Mouse (Mus musculus) macrophage (primary cell): ENCODE measurements around the gene Spryd4. TPM values are rescaled to one million over a fixed set of nuclear protein-coding genes. Genes with fewer than 3 reads are reported as not detected.
"Not testable (repeated sequence)": the region's sequence is repeated elsewhere in the genome, so short reads cannot be mapped to it uniquely, and the experiment has no call there.

Source experiments
- H3K27ac ChIP-seq: fragments of 350-480 bp; formaldehyde crosslinking; 2 replicates; pipeline ENCODE4 v1.9.0; 2021
- H3K36me3 ChIP-seq: fragments of 350-480 bp; formaldehyde crosslinking; 2 replicates; pipeline ENCODE4 v1.9.0; 2021; ENCODE audit errors: inconsistent target
- H3K4me3 ChIP-seq: fragments of 350-480 bp; formaldehyde crosslinking; 2 replicates; pipeline ENCODE4 v1.9.0; 2021; ENCODE audit errors: inconsistent target
- H3K79me2 ChIP-seq: fragments of 350-480 bp; formaldehyde crosslinking; 2 replicates; pipeline ENCODE4 v1.9.0; 2021; ENCODE audit errors: inconsistent target
- WGBS: methylation state at CpG from one replicate; pipeline ENCODE4 v1.1.7; 2026; ENCODE audit warnings: inconsistent platforms; ENCODE audit not compliant: missing documents; 5-methylcytosine and 5-hydroxymethylcytosine counted together
- polyA plus RNA-seq: library from polyadenylated mRNA; stranded (reverse); fragments of 250-400 nt; gene quantifications from 3 replicates; pipeline ENCODE4 v1.2.4, GENCODE M21; 2018; ENCODE audit warnings: inconsistent platforms

The Spryd4 gene
- polyA plus RNA-seq, 1 experiment from 2014 or later: 5.3 TPM

DNA sequence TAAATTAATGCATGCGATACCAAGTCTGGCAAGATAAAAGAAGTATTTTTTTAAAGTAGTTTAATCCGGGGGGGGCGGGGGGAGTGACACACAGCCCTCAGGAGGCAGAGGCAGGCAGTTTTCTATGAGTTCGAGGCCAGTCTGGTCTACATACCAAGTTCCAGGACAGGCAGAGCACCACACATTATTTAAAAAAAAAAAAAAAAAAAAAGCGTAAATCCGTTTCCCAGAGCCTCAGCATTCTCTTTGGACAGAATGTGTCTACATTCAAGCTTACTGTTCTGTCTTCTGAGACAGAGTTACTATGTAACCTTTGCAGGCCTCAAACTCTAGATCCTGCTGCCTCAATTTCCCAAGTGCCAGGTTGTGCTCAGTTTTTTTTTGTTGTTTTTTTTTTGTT, 541 bp upstream of the Spryd4 start:
- peak overlapping the region; percentile 96 for H3K4me3 ChIP-seq
- 28% methylated on average over 6 of the region's 6 CpGs for whole genome bisulfite sequencing
- no peak overlapping the region for H3K27ac ChIP-seq
- peaks cover 4% of the 10 kb centered on the region; the same call in 1 of the 2 replicates for H3K79me2 ChIP-seq
- no peaks in the 10 kb centered on the region for H3K36me3 ChIP-seq

GRCm38 (mm10) chr10:128210954-128211353, 653 bp downstream of the Spryd4 start:
- Histone ChIP-seq H3K27ac (peak overlapping the region; percentile 28; the same call in 1 of the 2 replicates), H3K36me3 (no peaks in the 10 kb centered on the region), H3K79me2 (peaks cover 4% of the 10 kb centered on the region; the same call in 1 of the 2 replicates), H3K4me3 (peak overlapping the region; percentile 96)
- 18% methylated on average over 14 of the region's 14 CpGs for WGBS

GRCm38 (mm10) chr10:128210131-128210530, 1.5 kb downstream of the Spryd4 start:
- 95% methylated on average over 2 of the region's 2 CpGs for WGBS
- H3K79me2 ChIP-seq: peaks cover 4% of the 10 kb centered on the region; the same call in 1 of the 2 replicates
- H3K36me3 ChIP-seq: no peaks in the 10 kb centered on the region
- H3K27ac ChIP-seq: no peak overlapping the region
- no peak overlapping the region for H3K4me3 ChIP-seq

- Histone ChIP-seq H3K36me3 (no peaks in the 10 kb centered on the region), H3K27ac (no peak overlapping the region), H3K79me2 (peaks cover 4% of the 10 kb centered on the region; the same call in 1 of the 2 replicates), H3K4me3 (no peak overlapping the region)
- 88% methylated on average over 11 of the region's 11 CpGs for WGBS
Measured at GRCm38 (mm10) chr10:128209311-128210009, 2.1 kb downstream of the Spryd4 start.

DNA sequence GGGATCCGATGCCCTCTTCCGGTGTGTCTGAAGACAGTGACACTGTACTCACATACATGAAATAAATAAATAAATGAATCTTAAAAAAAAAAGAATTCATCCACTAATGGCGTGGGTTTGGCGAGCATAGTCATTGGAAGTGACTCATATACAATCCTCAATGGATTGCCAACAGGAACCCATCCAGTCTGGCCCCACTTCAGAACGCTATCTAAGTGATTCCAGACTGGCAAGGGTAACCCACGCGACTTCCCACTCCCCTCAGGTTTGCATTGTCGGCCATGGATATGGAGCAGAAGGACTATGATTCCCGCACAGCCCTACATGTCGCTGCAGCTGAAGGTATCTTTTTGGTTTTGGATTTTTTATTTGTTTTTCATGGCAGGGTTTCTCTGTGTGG, 3.3 kb downstream of the Spryd4 start:
- H3K27ac ChIP-seq: no peak overlapping the region
- 93% methylated on average over 8 of the region's 10 CpGs for WGBS
- no peaks in the 10 kb centered on the region for H3K36me3 ChIP-seq
- H3K4me3 ChIP-seq: no peak overlapping the region
- H3K79me2 ChIP-seq: peaks cover 4% of the 10 kb centered on the region; the same call in 1 of the 2 replicates

DNA sequence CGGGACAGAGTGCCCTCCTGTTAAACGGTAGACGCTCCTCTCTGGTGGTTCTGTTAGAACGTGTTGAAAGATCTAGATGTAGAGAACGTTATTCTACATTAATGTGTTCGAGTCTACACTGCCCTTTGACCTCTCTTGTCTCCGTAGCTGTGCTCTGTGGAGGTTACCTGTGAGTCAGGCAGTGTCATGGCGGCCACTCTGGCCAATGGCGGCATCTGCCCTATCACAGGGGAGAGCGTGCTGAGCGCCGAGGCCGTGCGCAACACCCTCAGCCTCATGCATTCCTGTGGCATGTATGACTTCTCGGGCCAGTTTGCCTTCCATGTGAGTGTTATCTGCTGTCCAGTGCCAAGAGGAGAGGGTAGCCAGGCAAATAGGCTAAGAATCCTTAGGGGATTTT, 6.7 kb downstream of the Spryd4 start:
- no peaks in the 10 kb centered on the region for H3K79me2 ChIP-seq
- H3K4me3 ChIP-seq: no peak overlapping the region
- no peaks in the 10 kb centered on the region for H3K36me3 ChIP-seq
- no peak overlapping the region for H3K27ac ChIP-seq
- WGBS: 95% methylated on average over 15 of the region's 15 CpGs

DNA sequence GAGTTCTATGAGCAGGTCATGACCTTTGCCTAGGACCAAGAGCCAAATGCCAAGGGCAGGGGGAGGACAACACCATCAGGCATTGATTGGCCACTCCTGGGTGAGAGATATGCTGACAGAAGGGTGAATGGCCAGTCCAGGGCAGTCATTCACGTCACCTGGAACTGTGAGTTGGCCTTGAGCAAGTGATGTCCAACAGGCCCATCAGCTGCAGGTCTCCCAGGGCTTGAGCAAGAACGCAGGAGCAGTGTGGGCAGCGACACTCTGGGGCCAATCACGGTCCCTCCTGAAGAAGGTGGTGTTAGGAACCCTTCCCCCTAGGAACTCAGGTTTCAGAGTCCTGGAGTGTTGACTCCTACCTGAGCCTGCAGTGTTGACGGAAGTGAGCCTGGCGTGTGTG, 9.8 kb downstream of the Spryd4 start:
- H3K36me3 ChIP-seq: no peaks in the 10 kb centered on the region
- no peak overlapping the region for H3K27ac ChIP-seq
- no peaks in the 10 kb centered on the region for H3K79me2 ChIP-seq
- H3K4me3 ChIP-seq: no peak overlapping the region
- WGBS: 91% methylated on average over 4 of the region's 6 CpGs

GRCm38 (mm10) chr10:128194551-128195461, 16.8 kb downstream of the Spryd4 start:
- Histone ChIP-seq H3K36me3 (no peaks in the 10 kb centered on the region), H3K79me2 (no peaks in the 10 kb centered on the region), H3K27ac (no peak overlapping the region), H3K4me3 (peak overlapping the region; percentile 34; the same call in 1 of the 2 replicates)
- 2% methylated on average over 72 of the region's 79 CpGs for WGBS

- Histone ChIP-seq H3K36me3 (no peaks in the 10 kb centered on the region), H3K4me3 (peak within 1 kb of the TSS; percentile 34), H3K27ac (no peak within 1 kb of the TSS), H3K79me2 (no peaks in the 10 kb centered on the region)
- WGBS: under 1% methylated on average over 46 of the region's 46 CpGs
Measured at GRCm38 (mm10) chr10:128194024-128194550, 17.5 kb downstream of the Spryd4 start, which contains the start of gene Gls2. Gene Gls2 (plus strand): TSS chr10:128194457.

GRCm38 (mm10) chr10:128193113-128193512, 18.5 kb downstream of the Spryd4 start:
- H3K4me3 ChIP-seq: no peak overlapping the region
- whole genome bisulfite sequencing: 97% methylated on average over 6 of the region's 6 CpGs
- H3K36me3 ChIP-seq: no peaks in the 10 kb centered on the region
- H3K79me2 ChIP-seq: no peaks in the 10 kb centered on the region
- H3K27ac ChIP-seq: no peak overlapping the region

GRCm38 (mm10) chr10:128192030-128192766, 19.4 kb downstream of the Spryd4 start:
- not testable (repeated sequence) for H3K79me2 ChIP-seq, H3K4me3 ChIP-seq, H3K27ac ChIP-seq, H3K36me3 ChIP-seq
- WGBS: 97% methylated on average over 3 of the region's 3 CpGs

GRCm38 (mm10) chr10:128191472-128191871, 20.1 kb downstream of the Spryd4 start:
- no peaks in the 10 kb centered on the region for H3K36me3 ChIP-seq
- H3K27ac ChIP-seq: no peak overlapping the region
- 55% methylated on average over 2 of the region's 2 CpGs for WGBS
- H3K4me3 ChIP-seq: no peak overlapping the region
- H3K79me2 ChIP-seq: no peaks in the 10 kb centered on the region

DNA sequence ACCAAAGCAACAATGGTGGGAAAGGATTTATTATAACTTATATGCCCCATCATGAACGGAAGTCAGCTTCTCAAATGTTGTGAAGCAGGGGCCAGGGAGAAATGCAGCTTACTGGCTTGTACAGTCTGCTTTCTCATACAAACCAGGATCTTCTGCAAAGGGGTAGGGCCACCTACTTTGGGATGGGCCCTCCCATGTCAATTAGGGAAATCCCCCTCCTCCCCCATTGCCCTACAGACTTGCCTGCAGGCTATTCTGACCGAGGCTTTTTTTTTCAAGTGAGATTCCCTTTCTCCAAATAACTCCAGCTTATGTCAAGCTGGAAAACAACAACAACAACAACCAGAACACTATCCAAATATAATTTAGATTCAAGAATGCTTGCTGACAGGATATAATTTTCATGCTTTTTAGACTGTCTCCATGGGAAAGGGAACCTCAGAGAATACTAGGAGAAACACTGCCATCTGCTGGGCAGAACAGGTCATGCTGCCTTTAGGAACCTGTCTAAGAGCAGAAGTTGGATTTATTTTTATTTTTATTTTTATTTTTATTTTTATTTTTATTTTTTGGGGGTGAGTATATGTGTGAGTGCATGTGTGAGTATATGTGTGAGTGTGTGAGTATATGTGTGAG, 23.2 kb downstream of the Spryd4 start:
- no peaks in the 10 kb centered on the region for H3K79me2 ChIP-seq
- H3K36me3 ChIP-seq: no peaks in the 10 kb centered on the region
- 50% methylated on average over 2 of the region's 2 CpGs for whole genome bisulfite sequencing
- H3K4me3 ChIP-seq: no peak overlapping the region
- H3K27ac ChIP-seq: no peak overlapping the region

- no peak overlapping the region for H3K27ac ChIP-seq
- H3K4me3 ChIP-seq: no peak overlapping the region
- H3K79me2 ChIP-seq: no peaks in the 10 kb centered on the region
- 87% methylated on average over 5 of the region's 5 CpGs for WGBS
- H3K36me3 ChIP-seq: no peaks in the 10 kb centered on the region
Measured at GRCm38 (mm10) chr10:128187181-128187605, 24.4 kb downstream of the Spryd4 start.
